Mouse (Mus musculus): ENCODE data around the gene Nlrc5. TPM values are rescaled to one million over a fixed set of nuclear protein-coding genes. Genes with fewer than 3 reads are reported as not detected.

Nlrc5 gene
- total RNA-seq (2021), result 1 to 10 TPM; 2.3 to 3.7 TPM
- 3.7 and 4.9 TPM in 2 replicates for polyA plus RNA-seq (2012; rRNA removed)
- long read RNA-seq, result 0 reads

DNA sequence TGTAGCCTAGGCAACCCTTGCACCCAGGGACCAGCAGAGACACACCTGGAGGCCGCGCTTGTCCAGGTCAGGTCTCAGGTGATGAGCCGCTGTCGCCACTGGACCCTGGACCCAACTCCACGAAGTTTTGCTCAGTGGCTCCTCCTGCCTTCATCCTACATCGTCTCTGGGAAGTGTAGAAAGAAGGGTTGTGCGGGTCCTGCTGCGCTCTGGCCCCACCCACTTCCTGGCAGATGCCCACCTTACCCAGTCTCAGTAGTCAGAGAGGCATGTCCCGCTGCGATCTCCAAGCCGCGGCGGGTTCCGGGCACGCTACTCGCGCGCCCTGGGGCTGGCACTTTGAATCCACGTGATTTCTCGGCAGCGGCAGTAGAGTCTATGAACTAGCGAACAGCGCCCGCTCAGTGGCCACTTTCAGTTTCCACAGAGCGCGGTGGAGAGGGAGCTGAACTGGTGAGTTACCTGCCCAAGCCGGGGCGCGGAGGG, at the start of gene Nlrc5:
Nlrc5 (plus strand) TSS at position 376 of the 486 bp plus-strand sequence.
- Histone ChIP-seq H3K27ac (peak within 1 kb of the TSS; percentile 39; the same call in 1 of the 2 replicates), H3K4me3 (peak within 1 kb of the TSS; percentile 61), H3K4me1 (ENCODE audit: control insufficient read depth, insufficient read depth, low read length) (peaks cover 2% of the 10 kb centered on the region; the same call in 1 of the 2 replicates), H3K9ac (ENCODE audit: low read depth, low read length) (peak within 1 kb of the TSS; percentile 71), H3K79me2 (replicated peaks; ENCODE audit: control insufficient read depth, insufficient read depth, low read length) (no peaks in the 10 kb centered on the region), H3K27me3 (ENCODE audit: control insufficient read depth, insufficient read depth, low read length) (no peaks in the 10 kb centered on the region), H3K36me3 (ENCODE audit: control insufficient read depth, insufficient read depth, low read length) (no peaks in the 10 kb centered on the region)
- DNase-seq, result peak; percentile 81 to 86
- intact Hi-C loops (cut with DNase I), result no loop called here
- TF ChIP-seq CTCF (IDR thresholded peaks at IDR 0.05), result peak; percentile 53
- TF ChIP-seq POLR2A (IDR thresholded peaks at IDR 0.05; ENCODE audit: insufficient read depth, low read depth, low read length), result 0 out of 2 replicates have a peak, but pooled peaks have one; percentile 44
- peak; percentile 16; the same call in 1 of the 2 replicates for TF ChIP-seq EP300 (IDR thresholded peaks at IDR 0.05; ENCODE audit: insufficient read depth, low read depth, low read length)
- WGBS, result 2% methylated on average over 29 of the region's 29 CpGs

DNA sequence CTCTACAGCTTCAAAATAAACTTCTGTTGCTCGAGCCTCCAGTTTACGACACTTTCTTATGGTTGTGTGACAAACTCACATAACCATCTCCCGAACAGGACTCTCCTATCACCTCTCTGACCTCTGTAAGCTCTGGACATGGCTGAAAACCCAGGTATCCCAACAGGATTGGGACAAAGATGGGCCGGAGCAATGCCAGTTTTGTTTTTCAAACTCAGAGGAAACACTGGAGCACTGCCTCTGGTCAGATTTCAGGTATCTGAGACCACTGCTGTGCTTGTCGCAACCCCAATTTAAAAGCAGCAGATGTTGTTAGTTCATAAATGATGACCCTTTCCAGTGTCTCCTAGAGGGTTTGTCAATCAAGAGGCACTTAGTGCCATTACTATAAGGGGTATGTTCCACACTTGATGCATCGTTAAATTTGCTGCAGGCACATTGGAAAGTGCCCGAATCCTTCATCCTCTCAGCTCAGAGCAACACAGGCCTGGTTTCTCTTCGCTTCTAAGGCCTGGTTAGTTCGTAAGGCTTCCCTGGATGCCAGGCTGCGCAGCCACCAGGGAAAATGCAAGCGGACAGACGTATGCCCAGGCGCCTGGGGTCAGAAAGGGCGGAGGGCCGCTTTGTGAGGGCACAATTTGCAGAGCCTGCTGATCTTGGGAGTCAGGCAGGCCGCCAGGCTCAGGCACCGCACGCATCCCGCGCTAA, 48.5 kb upstream of the Nlrc5 start:
- Histone ChIP-seq H3K9ac (ENCODE audit: low read depth, low read length) (peak overlapping the region; percentile 96), H3K4me1 (ENCODE audit: control insufficient read depth, insufficient read depth, low read length) (peaks cover 5% of the 10 kb centered on the region), H3K79me2 (replicated peaks; ENCODE audit: control insufficient read depth, insufficient read depth, low read length) (peaks cover 6% of the 10 kb centered on the region; the same call in 1 of the 2 replicates), H3K4me3 (peak overlapping the region; percentile 67), H3K27ac (peak overlapping the region; percentile 100), H3K36me3 (ENCODE audit: control insufficient read depth, insufficient read depth, low read length) (peaks cover 21% of the 10 kb centered on the region), H3K27me3 (ENCODE audit: control insufficient read depth, insufficient read depth, low read length) (no peaks in the 10 kb centered on the region)
- intact Hi-C loops (cut with DNase I), result no loop called here
- DNase-seq, result no peak
- WGBS, result 26% methylated on average over 20 of the region's 20 CpGs
- TF ChIP-seq EP300 (IDR thresholded peaks at IDR 0.05; ENCODE audit: insufficient read depth, low read depth, low read length) (no peak), CTCF (IDR thresholded peaks at IDR 0.05) (no peak; the same call in 1 of the 2 replicates), POLR2A (IDR thresholded peaks at IDR 0.05; ENCODE audit: insufficient read depth, low read depth, low read length) (no peak)

DNA sequence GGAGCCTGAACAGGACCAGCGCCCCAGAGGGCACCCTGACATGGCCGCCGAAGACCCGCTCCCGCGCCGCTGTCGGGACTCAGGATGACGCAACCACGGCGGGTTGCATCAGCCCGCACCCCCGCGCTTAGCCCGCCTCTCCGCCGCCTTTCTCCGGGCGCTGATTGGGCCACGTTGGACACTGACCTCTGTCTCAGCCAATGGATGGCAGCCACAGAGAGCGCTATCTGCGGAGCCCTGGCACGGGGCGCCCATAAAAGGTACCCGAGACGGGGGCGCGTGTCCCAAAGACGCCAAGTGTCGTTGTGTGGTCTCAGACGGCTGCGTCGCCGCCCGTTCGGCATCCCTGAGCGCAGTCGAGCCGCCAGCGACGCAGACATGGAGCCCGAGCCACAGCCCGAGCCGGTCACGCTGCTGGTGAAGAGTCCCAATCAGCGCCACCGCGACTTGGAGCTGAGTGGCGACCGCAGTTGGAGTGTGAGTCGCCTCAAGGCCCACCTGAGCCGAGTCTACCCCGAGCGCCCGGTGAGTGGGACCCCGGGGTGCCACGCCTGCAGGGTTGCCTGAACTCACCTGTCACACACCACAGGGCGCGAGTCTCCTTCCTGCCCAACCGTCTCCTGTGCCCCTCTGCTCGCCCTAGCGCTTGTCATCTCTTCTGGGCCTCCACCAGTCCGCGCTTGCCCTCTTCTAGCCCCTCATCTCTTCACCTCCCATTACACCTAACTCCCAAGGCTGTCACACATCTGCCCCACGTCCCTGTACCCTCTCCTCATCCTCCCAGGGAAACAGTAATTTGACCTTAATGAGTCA, 47.7 kb upstream of the Nlrc5 start, which contains the start of gene Herpud1:
Herpud1 (plus strand) TSS at position 225 of the 813 bp plus-strand sequence.
- intact Hi-C loops (cut with DNase I), result loop anchor here (1.0 kb wide), 1 partner anchor 23 kb away; no protein-coding TSS in a partner anchor
- Histone ChIP-seq H3K79me2 (replicated peaks; ENCODE audit: control insufficient read depth, insufficient read depth, low read length) (peaks cover 6% of the 10 kb centered on the region; the same call in 1 of the 2 replicates), H3K27ac (peak within 1 kb of the TSS; percentile 100), H3K27me3 (ENCODE audit: control insufficient read depth, insufficient read depth, low read length) (no peaks in the 10 kb centered on the region), H3K4me3 (peak within 1 kb of the TSS; percentile 67), H3K4me1 (ENCODE audit: control insufficient read depth, insufficient read depth, low read length) (peaks cover 5% of the 10 kb centered on the region), H3K36me3 (ENCODE audit: control insufficient read depth, insufficient read depth, low read length) (peaks cover 23% of the 10 kb centered on the region), H3K9ac (ENCODE audit: low read depth, low read length) (peak within 1 kb of the TSS; percentile 99)
- TF ChIP-seq CTCF (IDR thresholded peaks at IDR 0.05) (peak; percentile 12; the same call in 1 of the 2 replicates), POLR2A (IDR thresholded peaks at IDR 0.05; ENCODE audit: insufficient read depth, low read depth, low read length) (peak; percentile 95), EP300 (IDR thresholded peaks at IDR 0.05; ENCODE audit: insufficient read depth, low read depth, low read length) (no peak; the same call in 1 of the 2 replicates)
- DNase-seq, result peak; percentile 98 to 99
- WGBS, result under 1% methylated on average over 65 of the region's 65 CpGs

DNA sequence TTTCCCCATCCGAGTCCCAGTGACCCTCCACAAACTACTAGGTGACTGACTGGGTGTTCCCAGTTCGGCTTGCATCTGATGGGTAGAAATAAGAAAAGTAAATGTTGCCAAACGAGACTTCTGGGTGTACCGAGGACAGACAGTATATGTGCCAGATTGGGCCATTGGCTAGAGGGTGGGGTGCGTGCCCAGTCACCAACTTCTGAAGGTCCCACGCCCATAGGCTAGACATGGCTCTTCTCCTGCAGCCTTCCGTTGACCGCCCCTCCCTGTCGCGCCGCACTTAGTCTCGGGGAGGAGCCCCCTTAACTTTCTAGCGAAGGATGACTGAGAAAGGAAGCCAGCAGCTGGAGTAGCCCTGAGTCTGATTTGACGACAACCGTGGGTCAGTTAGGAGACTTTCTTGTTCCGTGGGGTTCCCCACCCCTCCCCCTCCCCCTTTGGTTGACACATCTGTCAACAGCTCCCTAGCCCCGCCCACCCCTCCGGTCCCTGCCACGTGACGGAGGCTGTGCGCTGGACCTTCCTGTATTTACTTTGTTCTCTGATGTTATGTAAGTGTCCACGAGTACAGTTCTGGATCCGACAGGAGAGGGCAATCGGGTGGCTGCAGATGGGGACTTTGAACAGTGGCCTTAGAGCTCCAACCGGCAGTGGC, 47.0 kb upstream of the Nlrc5 start:
- peaks cover 5% of the 10 kb centered on the region for H3K4me1 ChIP-seq (ENCODE audit: control insufficient read depth, insufficient read depth, low read length)
- TF ChIP-seq EP300 (IDR thresholded peaks at IDR 0.05; ENCODE audit: insufficient read depth, low read depth, low read length), result peak; percentile 90
- peak; percentile 82 for TF ChIP-seq POLR2A (IDR thresholded peaks at IDR 0.05; ENCODE audit: insufficient read depth, low read depth, low read length)
- 0 out of 2 replicates have a peak, but pooled peaks have one; percentile 10 for TF ChIP-seq CTCF (IDR thresholded peaks at IDR 0.05)
- DNase-seq, result peak; percentile 85 to 92
- H3K79me2 ChIP-seq (replicated peaks; ENCODE audit: control insufficient read depth, insufficient read depth, low read length), result peaks cover 6% of the 10 kb centered on the region; the same call in 1 of the 2 replicates
- intact Hi-C loops (cut with DNase I), result loop anchor here (1.0 kb wide), 1 partner anchor 24 kb away; no protein-coding TSS in a partner anchor
- H3K27me3 ChIP-seq (ENCODE audit: control insufficient read depth, insufficient read depth, low read length), result no peaks in the 10 kb centered on the region
- WGBS, result under 1% methylated on average over 24 of the region's 25 CpGs
- peak overlapping the region; percentile 100 for H3K27ac ChIP-seq
- H3K9ac ChIP-seq (ENCODE audit: low read depth, low read length), result peak overlapping the region; percentile 99
- H3K36me3 ChIP-seq (ENCODE audit: control insufficient read depth, insufficient read depth, low read length), result peaks cover 30% of the 10 kb centered on the region
- peak overlapping the region; percentile 67 for H3K4me3 ChIP-seq

DNA sequence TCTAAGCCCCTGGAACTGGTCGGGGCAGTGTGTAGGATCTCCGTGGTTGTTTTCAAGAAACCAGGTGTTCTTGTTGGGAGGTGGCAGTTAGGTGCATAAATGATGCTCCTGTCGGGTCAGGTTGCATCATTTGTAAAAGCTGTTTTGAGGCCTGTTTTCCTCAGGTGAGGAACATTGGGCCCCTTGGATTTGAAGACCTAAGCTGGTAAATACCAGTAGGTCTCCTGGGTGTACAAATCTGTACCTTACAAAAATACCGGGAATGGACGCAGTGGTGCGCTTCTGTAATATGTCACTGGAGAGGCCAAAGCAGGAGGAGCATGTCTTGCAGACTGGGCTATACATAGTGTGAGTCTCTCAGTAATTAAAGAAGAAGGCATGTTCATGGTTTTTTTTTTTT, 46.4 kb upstream of the Nlrc5 start:
- intact Hi-C loops (cut with DNase I), result loop anchor here (1.0 kb wide), 1 partner anchor 24 kb away; no protein-coding TSS in a partner anchor
- peaks cover 36% of the 10 kb centered on the region for H3K36me3 ChIP-seq (ENCODE audit: control insufficient read depth, insufficient read depth, low read length)
- TF ChIP-seq POLR2A (IDR thresholded peaks at IDR 0.05; ENCODE audit: insufficient read depth, low read depth, low read length), result no peak
- no peak for TF ChIP-seq CTCF (IDR thresholded peaks at IDR 0.05)
- TF ChIP-seq EP300 (IDR thresholded peaks at IDR 0.05; ENCODE audit: insufficient read depth, low read depth, low read length), result no peak
- peak overlapping the region; percentile 100 for H3K27ac ChIP-seq
- H3K27me3 ChIP-seq (ENCODE audit: control insufficient read depth, insufficient read depth, low read length), result no peaks in the 10 kb centered on the region
- peaks cover 6% of the 10 kb centered on the region; the same call in 1 of the 2 replicates for H3K79me2 ChIP-seq (replicated peaks; ENCODE audit: control insufficient read depth, insufficient read depth, low read length)
- H3K4me3 ChIP-seq, result peak overlapping the region; percentile 67
- WGBS, result 8% methylated on average over 6 of the region's 6 CpGs
- peaks cover 5% of the 10 kb centered on the region for H3K4me1 ChIP-seq (ENCODE audit: control insufficient read depth, insufficient read depth, low read length)
- peak overlapping the region; percentile 81 for H3K9ac ChIP-seq (ENCODE audit: low read depth, low read length)
- no peak for DNase-seq

All from heart, adult 2 months (tissue).